8 mouse cellular contexts compared by ENCODE assay signal in genomic region chr15:78003929-78004328, GRCm38 (mm10). TPM values are rescaled to one million over a fixed set of nuclear protein-coding genes. Genes with fewer than 3 reads are reported as not detected.
DNase-seq lines count a peak whose midpoint lies in the region; ATAC-seq and TF ChIP-seq lines count a peak whose summit lies in the region.

No protein-coding gene starts in this region.

- peak; percentile 40 for DNase-seq in kidney, postnatal 10 days
- no peak for DNase-seq in kidney, adult 9 months
- peak; percentile 18 for DNase-seq in G1E (ENCODE audit: low spot score)
- DNase-seq in cerebellum, adult 11-12 months = peak; percentile 58
- peak; percentile 22 for DNase-seq in liver, embryonic 13.5 days
- DNase-seq in urinary bladder, postnatal 4 days (ENCODE audit: low spot score in 2 of 2) = no peak
- DNase-seq in ovary, postnatal 14 days (ENCODE audit: low spot score) = no peak
- DNase-seq in gastrocnemius, postnatal 36 days = no peak

- no peak overlapping the region for H3K4me3 ChIP-seq in G1E (ENCODE audit: low read depth, low read length)
- H3K4me3 ChIP-seq in liver, embryonic 13.5 days (replicated peaks) = no peak overlapping the region

- peaks cover 42% of the 10 kb centered on the region for H3K27me3 ChIP-seq in G1E (ENCODE audit: insufficient read depth, low read length)
- H3K27me3 ChIP-seq in liver, embryonic 13.5 days = no peaks in the 10 kb centered on the region

- H3K9ac ChIP-seq in liver, embryonic 13.5 days = no peak overlapping the region

- no peaks in the 10 kb centered on the region for H3K9me3 ChIP-seq in G1E (replicated peaks)
- no peaks in the 10 kb centered on the region for H3K9me3 ChIP-seq in liver, embryonic 13.5 days (replicated peaks)

- peak; percentile 28; the same call in 1 of the 2 replicates for ATAC-seq in G1E (ENCODE audit: extremely low read depth, insufficient number of reproducible peaks, low FRiP score, poor library complexity, severe bottlenecking)
- ATAC-seq in liver, embryonic 13.5 days (ENCODE audit: low read depth) = peak; percentile 83

- no peaks in the 10 kb centered on the region for H3K36me3 ChIP-seq in G1E (replicated peaks)
- no peaks in the 10 kb centered on the region for H3K36me3 ChIP-seq in liver, embryonic 13.5 days

- no peaks in the 10 kb centered on the region for H3K4me1 ChIP-seq in G1E (ENCODE audit: insufficient read depth, low read depth, low read length)
- no peaks in the 10 kb centered on the region for H3K4me1 ChIP-seq in liver, embryonic 13.5 days (replicated peaks)

- whole genome bisulfite sequencing in liver, embryonic 13.5 days (ENCODE audit: insufficient replicate concordance) = 34% methylated on average over 9 of the region's 9 CpGs

- H3K4me2 ChIP-seq in liver, embryonic 13.5 days = no peak overlapping the region

- intact Hi-C loops in gastrocnemius, postnatal 36 days (cut with DNase I) = no loop called here

- no peak overlapping the region for H3K27ac ChIP-seq in liver, embryonic 13.5 days

- no peak for TF ChIP-seq CTCF in G1E (IDR thresholded peaks at IDR 0.05; ENCODE audit: low read depth, low read length)

RNA-seq across cellular contexts. Expression of gene Eif3d, which starts 33.3 kb away (rescaled TPM):
- total RNA-seq in G1E (2014; fragmentation: Nextera tagmentation) = 632 and 643 TPM in 2 replicates
- 279 and 298 TPM in 2 replicates for total RNA-seq in G1E (2017)
- 61.9 and 65.1 TPM in 2 replicates for polyA plus RNA-seq in G1E (2012)
- polyA plus RNA-seq in liver, embryonic 13.5 days (2015; fragmentation: Nextera tagmentation; extraction: Ambion mirVana) = 200 and 222 TPM in 2 replicates
- 10 to 100 TPM; 52.9 to 53.9 TPM for total RNA-seq in gastrocnemius, postnatal 36 days (2021)

RNA-seq across cellular contexts. Expression of gene Foxred2, which starts 47.4 kb away (rescaled TPM):
- 0.24 TPM in 1 of 2 replicates, not detected in the other for total RNA-seq in G1E (2014; fragmentation: Nextera tagmentation)
- 0.27 and 0.29 TPM in 2 replicates for total RNA-seq in G1E (2017)
- 0.01 and 0.02 TPM in 2 replicates for polyA plus RNA-seq in G1E (2012)
- polyA plus RNA-seq in liver, embryonic 13.5 days (2015; fragmentation: Nextera tagmentation; extraction: Ambion mirVana) = 1.0 and 1.1 TPM in 2 replicates
- under 1 TPM; 0.64 to 0.87 TPM for total RNA-seq in gastrocnemius, postnatal 36 days (2021)

Comparison
In these comparisons a context has a peak if more than half of its experiments do, and no peak if none do; other contexts are left out.
1. DNase-seq: peak in kidney, postnatal 10 days (single experiment), G1E (single experiment), cerebellum, adult 11-12 months (single experiment) and liver, embryonic 13.5 days (single experiment); none in kidney, adult 9 months (single experiment), urinary bladder, postnatal 4 days (0 of 2), ovary, postnatal 14 days (single experiment) and gastrocnemius, postnatal 36 days (0 of 2).
2. RNA of gene Eif3d, which starts 33.3 kb away (total RNA-seq): 279 to 643 TPM in G1E; 52.9 to 53.9 TPM in gastrocnemius, postnatal 36 days; every median in the first group is over 4 times any median in the second.